Mouse (Mus musculus) B cell, adult 62 days (primary cell): ENCODE measurements around the gene Olfr1352. TPM values are rescaled to one million over a fixed set of nuclear protein-coding genes. Genes with fewer than 3 reads are reported as not detected.

Source experiments
- total RNA-seq: library from RNA; stranded (reverse); gene quantifications from 4 replicates; pipeline ENCODE4 v1.2.4, GENCODE M21; 2023

The Olfr1352 gene
- not detected in 4 replicates for total RNA-seq

GRCm38 (mm10) chr10:78980750-78981149 lies at the start of gene Olfr1352:
Gene Olfr1352, plus strand, starts transcription at chr10:78981050.

DNA sequence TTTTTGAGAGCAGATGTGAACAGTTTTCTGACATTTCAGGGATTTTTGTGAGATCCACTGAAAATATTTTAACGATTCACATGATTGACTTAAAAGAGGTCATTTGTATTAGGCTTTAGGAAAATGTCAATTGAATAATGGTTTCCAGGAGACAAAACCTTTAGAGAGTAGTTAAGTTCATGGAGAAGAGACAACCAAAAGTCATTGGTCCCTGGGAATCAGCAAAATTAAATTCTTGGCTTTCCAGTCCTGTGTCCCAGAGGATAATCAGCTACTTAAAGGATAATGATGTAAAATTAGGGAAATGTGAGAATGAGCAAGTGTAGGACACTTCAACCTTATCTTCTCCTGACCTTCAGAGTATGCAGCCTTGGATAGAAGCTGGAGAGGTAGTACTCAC lies 30.5 kb upstream of the Olfr1352 start, which contains the start of gene Olfr8:
Gene Olfr8, plus strand, starts transcription at position 301 of the 400 bp plus-strand sequence.

DNA sequence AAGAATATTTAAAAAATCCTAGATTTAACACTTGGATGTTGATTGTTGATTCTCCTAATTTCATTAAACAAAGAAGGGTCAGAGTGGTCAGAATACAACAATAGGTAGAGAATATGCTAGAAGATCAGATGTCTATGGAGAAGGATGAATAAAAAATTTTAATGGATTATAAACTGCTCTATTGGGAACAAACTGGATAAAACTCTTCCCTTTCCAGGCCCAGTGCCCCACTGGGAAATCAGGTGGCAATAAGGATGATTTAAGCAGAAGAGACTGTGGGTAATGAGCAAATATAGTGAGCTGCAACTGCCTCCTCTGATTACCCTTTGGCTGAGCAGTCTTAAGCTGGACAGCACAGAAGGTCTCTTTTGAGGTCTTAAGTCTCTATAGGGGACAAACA lies 17.8 kb upstream of the Olfr1352 start, which contains the start of gene Olfr1353:
Gene Olfr1353, plus strand, starts transcription at position 301 of the 400 bp plus-strand sequence.

DNA sequence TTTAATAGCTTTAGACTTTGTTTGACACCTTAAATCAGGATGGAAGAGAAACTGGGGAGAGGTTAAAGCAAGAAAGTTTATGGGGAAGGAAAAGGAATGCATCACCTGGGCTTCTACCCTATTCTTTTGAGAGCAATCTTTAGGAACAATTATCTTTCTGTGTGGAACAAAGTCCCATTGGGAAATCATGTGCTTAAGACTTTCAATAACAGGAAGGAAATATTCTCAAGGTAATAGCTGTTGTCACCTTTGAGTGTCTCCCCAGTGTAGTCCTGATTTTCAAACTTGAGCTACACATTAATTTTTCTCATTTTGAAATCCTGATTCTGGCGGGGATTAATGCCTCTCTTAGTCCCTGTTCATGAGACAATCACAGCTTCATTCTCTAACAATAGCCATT lies 31.3 kb downstream of the Olfr1352 start, which contains the start of gene Olfr1351:
Gene Olfr1351, plus strand, starts transcription at position 301 of the 400 bp plus-strand sequence.

GRCm38 (mm10) chr10:79028441-79028840 lies 47.6 kb downstream of the Olfr1352 start, which contains the start of gene Olfr57:
Gene Olfr57, plus strand, starts transcription at chr10:79028741.

Other genes with a start within 250 kb of the Olfr1352 start
- gene Ccdc105, start 228.0 kb upstream of the Olfr1352 start, total RNA-seq = not detected in 4 replicates
- not detected in 4 replicates for gene Slc1a6, start 200.6 kb upstream of the Olfr1352 start, total RNA-seq
- gene Olfr1356, start 128.9 kb upstream of the Olfr1352 start, total RNA-seq = not detected in 4 replicates
- not detected in 4 replicates for gene Olfr1355, start 105.5 kb upstream of the Olfr1352 start, total RNA-seq
- gene Olfr1354, start 67.9 kb upstream of the Olfr1352 start, total RNA-seq = not detected in 4 replicates
- not detected in 4 replicates for gene Olfr8, start 30.4 kb upstream of the Olfr1352 start, total RNA-seq
- not detected in 4 replicates for gene Olfr1353, start 17.7 kb upstream of the Olfr1352 start, total RNA-seq
- not detected in 4 replicates for gene Olfr1351, start 31.4 kb downstream of the Olfr1352 start, total RNA-seq
- gene Olfr57, start 47.7 kb downstream of the Olfr1352 start, total RNA-seq = not detected in 4 replicates
- gene 2610008E11Rik, start 116.5 kb downstream of the Olfr1352 start, total RNA-seq = 16.9 to 20.4 TPM (median 19.5 TPM) in 4 replicates
- not detected in 4 replicates for gene Vmn2r80, start 167.7 kb downstream of the Olfr1352 start, total RNA-seq